Comparison of ENCODE assay signal across 9 mouse cellular contexts in the genomic region with DNA sequence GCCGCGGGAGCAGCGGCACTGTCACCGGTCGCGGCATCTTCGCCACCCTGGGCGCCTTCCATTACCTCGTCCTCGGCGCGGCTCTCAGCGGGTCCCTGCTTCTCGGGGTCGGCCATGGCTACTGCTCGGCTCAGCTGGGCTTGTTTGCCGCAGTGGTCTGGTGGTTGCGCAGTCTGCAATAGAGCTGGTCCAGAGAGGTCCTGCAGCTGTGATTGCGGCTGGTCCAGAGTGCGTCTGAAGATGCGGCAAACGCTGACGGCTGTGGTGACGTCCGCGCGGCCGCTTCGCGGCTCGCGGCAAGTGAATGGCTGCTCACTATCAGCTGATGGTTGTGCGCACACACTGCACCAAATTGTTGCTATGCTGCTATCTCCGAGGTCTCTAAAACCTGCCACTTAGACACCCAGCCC. TPM values are rescaled to one million over a fixed set of nuclear protein-coding genes. Genes with fewer than 3 reads are reported as not detected.
A peak's percentile ranks its signal among the peaks of the same experiment; 100 is the strongest.
DNase-seq lines count a peak whose midpoint lies in the region; ATAC-seq and TF ChIP-seq lines count a peak whose summit lies in the region.
"Had no signal": no experiment of that assay in that cellular context is flagged by ENCODE, and none has a peak within 500 bp of the region (broad histone marks: within the 10 kb centered on the region; RNA-seq: fewer than 3 reads in every experiment).

A gene (minus strand): TSS at position 225 of the 410 bp plus-strand sequence.

- ATAC-seq in heart, embryonic 15.5 days (replicated peaks; ENCODE audit: insufficient number of reproducible peaks, insufficient read depth, low FRiP score, low read depth), result peak; percentile 55; the same call in 1 of the 2 replicates

- H3K36me3 ChIP-seq in heart, embryonic 15.5 days, result peaks cover 35% of the 10 kb centered on the region

- no peak for DNase-seq in lung, adult 2 months
- DNase-seq in lung, adult 18-20 months, result no peak
- peak; percentile 19 for DNase-seq in embryo, embryonic 11.5 days (ENCODE audit: low read depth, low spot score)
- DNase-seq in layer of hippocampus, postnatal 10 days (ENCODE audit: low spot score in 2 of 2), result peak; percentile 63 to 67
- DNase-seq in lung, postnatal 25 days (ENCODE audit: low spot score), result peak; percentile 3
- peak; percentile 61 for DNase-seq in right cerebral cortex, postnatal 14 days
- no peak for DNase-seq in urinary bladder, adult 2 months (ENCODE audit: low spot score)

- 62% methylated on average over 34 of the region's 34 CpGs for WGBS in lung, adult 2 months
- WGBS in heart, embryonic 15.5 days, result 56% methylated on average over 34 of the region's 34 CpGs

- H3K27ac ChIP-seq in heart, embryonic 15.5 days, result no peak within 1 kb of the TSS
- H3K27ac ChIP-seq: macrophage had no signal

- TF ChIP-seq CTCF in lung, adult 2 months (IDR thresholded peaks at IDR 0.05; ENCODE audit: insufficient read depth, low read length), result no peak

- TF ChIP-seq POLR2A in lung, adult 2 months (IDR thresholded peaks at IDR 0.05; ENCODE audit: borderline replicate concordance, extremely low read depth, low read depth, low read length), result no peak

- H3K4me1 ChIP-seq in lung, adult 2 months (ENCODE audit: control insufficient read depth, insufficient read depth, low read length), result no peaks in the 10 kb centered on the region
- H3K4me1 ChIP-seq in heart, embryonic 15.5 days (replicated peaks), result 0 out of 2 replicates have a peak, but pooled peaks cover 3% of the 10 kb centered on the region

- 0 out of 2 replicates have a peak, but pooled peaks cover 10% of the 10 kb centered on the region for H3K9me3 ChIP-seq in heart, embryonic 15.5 days (replicated peaks)

- no peaks in the 10 kb centered on the region for H3K27me3 ChIP-seq in heart, embryonic 15.5 days

- H3K4me3 ChIP-seq in lung, adult 2 months (replicated peaks; ENCODE audit: extremely low read depth, low read depth, low read length), result peak within 1 kb of the TSS; percentile 23
- peak within 1 kb of the TSS; percentile 47 for H3K4me3 ChIP-seq in heart, embryonic 15.5 days

- H3K9ac ChIP-seq in heart, embryonic 15.5 days, result no peak within 1 kb of the TSS; the same call in 1 of the 2 replicates

- H3K4me2 ChIP-seq in heart, embryonic 15.5 days, result peak within 1 kb of the TSS; percentile 77

RNA-seq across cellular contexts. Expression of the gene that starts here (rescaled TPM):
- polyA plus RNA-seq in lung, adult 2 months (2012; rRNA removed), result 0.52 and 0.87 TPM in 2 replicates
- polyA plus RNA-seq in heart, embryonic 15.5 days (2015; fragmentation: Nextera tagmentation; extraction: Ambion mirVana), result 1.1 and 1.8 TPM in 2 replicates
- 100 to 1,000 TPM; 186 to 199 TPM for total RNA-seq in layer of hippocampus, postnatal 10 days (2021)
- 3.9 and 5.6 TPM in 2 replicates for polyA plus RNA-seq in urinary bladder, adult 2 months (2012; rRNA removed)
- polyA plus RNA-seq: macrophage had no signal

Comparison
In these comparisons a context has a peak if more than half of its experiments do, and no peak if none do; other contexts are left out.
1. DNase-seq: peak in embryo, embryonic 11.5 days (single experiment), layer of hippocampus, postnatal 10 days (2 of 2), lung, postnatal 25 days (single experiment) and right cerebral cortex, postnatal 14 days (single experiment); none in lung, adult 2 months (single experiment), lung, adult 18-20 months (0 of 2) and urinary bladder, adult 2 months (single experiment).